Mouse (Mus musculus) lung, postnatal 14 days (tissue): ENCODE data around the gene 1500009C09Rik.

Experiments used
- DNase-seq: peaks from one replicate; pipeline ENCODE4 v3.0.0; 2021

1500009C09Rik gene

DNA sequence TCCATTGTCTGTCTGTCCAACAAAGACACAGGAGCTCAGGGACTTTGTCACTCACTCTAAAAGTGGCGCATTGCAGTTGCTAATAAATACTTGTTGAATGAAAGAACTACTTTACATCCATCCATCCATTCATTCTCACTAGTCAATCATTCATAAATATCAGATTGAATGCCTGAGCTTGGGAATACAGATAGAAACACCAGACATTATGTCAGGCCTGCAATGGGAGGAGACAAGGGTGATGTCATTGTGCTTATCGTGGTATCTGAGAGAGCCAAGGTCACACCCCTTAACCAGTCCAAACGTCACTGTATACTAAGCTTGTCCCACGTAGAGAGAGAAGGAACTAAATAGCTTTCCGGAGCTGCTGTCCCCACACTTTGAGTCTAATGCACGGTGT, at the start of gene 1500009C09Rik:
TSS of gene 1500009C09Rik (plus strand) at position 301 of the 400 bp plus-strand sequence.
- DNase-seq, result no peak

DNA sequence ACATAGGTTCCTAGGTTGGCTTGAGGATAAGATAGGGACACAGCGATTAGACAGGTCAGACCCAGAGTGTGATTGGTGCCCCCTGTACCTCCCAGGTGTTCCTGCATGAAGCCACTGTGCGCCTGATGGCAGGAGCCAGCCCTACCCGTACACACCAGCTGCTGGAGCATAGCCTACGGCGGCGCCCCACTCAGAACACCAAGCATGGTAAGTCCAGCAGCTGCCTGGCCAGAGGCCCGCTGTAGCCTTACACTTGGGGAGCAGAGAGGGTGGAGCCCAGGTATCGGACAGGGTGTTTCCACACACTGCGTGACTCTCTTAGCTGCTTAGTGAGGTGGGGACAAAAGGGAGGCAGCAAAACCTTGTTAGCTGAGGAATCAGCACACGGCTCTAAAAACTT, 49.1 kb upstream of the 1500009C09Rik start:
- DNase-seq, result no peak

DNA sequence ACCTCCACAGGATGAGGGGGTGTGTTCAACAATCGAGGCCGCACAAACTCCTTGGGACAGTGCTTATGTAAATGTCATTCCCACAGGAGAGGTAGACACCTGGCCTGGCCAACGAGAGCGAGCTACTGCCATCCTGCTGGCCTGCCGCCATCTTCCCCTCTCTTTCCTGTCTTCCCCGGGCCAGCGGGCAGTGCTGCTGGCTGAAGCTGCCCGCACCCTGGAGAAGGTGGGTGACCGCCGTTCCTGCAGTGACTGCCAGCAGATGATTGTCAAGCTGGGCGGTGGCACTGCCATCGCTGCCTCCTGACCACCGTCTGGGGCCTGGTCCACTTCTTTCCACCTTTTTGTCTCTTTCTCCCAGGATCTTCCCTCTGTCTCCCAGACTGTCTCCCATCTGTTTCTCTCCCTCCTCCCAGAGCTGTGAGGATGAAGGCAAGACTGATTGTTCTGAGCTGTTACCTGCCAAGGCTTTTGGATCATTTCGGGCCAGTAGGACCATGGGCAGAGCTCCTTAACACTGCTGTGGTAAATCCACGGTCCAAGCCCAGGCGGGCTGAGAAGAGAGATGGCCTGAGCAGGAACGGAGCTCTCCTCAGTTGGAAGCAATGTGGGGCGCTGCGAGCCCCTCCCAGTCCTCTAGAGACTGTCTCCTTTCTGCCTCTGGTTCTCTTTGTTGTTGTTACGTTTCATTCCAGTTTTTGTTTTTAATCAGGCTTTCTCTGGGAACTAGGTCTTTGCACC, 48.4 kb upstream of the 1500009C09Rik start:
- no peak for DNase-seq

DNA sequence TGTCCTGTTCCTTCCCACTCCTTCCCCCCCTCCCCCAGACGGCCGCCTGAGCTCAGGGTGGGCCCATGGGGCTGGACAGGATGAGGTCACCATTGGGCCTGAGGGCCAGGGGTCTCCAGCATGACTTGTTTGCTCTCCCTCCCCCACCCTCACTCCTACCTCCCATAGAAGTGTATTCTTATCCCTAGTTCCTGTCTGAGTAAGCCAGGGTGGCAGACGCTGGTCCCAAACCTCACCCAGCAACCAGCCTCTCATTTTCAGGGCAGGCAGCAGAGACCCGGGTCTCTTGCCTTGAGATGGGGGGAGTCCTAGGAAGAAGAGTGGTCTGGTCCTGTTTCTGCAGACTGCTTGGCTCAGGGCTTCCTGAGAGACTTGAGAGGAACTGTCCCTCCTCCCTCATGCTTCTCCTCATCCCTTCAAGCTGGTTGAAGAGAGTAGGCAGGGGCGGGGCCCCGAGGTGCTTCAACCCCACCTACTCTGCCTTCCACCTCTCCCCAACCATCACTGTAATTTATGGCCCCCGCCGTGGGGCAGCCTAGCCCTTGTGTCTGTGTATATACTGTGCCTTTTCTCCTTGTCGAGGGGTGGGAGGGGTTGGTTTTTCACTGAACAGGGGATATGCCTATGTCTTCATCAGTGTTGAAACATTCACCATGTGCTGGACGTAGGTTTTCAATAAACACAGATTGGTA, 47.4 kb upstream of the 1500009C09Rik start:
- DNase-seq, result no peak

DNA sequence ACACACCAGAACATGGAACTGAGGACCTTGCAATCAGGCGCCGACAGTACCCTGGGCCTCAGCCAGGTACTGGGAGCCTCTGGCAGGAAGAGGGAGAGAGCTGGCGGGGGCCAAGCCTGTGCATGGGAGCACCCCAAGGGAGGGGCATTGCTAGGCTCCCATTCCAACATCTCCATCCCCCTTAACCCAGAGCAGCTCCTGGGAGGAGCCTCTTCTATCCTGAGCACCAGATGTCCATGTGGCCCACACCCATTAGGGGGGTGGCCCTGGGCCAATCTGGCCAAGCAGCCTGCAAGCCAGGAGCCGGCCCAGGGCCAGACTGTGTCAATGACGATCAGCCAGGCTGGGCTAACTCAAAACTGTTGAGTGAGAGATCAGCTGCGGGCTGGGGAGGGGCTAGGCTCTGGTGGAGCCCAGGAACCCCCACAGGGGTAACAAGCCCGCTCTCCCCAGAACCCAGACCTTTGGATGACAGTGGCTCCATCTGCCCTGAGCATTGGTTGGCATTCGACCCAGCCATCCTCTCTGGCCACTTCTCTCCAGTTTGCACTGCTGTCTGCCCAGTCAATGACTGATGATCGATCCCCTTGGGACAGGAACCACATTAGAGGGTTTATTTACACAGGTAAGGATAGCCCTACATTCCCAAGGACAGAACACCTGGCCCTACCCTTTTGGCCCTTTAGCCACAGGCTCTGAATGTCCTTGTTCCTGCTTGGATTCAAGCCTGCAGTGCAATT, 45.7 kb upstream of the 1500009C09Rik start:
- DNase-seq, result peak; percentile 60

DNA sequence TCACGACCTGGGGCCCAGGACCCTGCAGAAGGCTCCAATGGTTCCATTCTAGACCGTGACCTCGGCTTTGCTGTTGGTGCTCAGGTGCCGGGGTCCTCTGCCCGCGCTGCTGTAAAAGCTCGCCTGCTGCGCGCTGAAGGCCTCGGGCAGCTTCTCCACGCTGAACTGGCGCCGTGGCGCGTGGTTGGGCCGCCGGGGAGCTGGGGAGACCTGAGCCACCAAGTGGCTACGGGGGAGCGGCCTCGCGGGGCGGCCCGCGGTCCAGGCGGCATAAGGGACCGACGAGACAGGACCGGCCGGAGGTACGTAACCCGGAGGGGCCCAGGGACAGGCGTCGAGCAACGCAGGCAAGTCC, 45.1 kb upstream of the 1500009C09Rik start:
- DNase-seq, result no peak

DNA sequence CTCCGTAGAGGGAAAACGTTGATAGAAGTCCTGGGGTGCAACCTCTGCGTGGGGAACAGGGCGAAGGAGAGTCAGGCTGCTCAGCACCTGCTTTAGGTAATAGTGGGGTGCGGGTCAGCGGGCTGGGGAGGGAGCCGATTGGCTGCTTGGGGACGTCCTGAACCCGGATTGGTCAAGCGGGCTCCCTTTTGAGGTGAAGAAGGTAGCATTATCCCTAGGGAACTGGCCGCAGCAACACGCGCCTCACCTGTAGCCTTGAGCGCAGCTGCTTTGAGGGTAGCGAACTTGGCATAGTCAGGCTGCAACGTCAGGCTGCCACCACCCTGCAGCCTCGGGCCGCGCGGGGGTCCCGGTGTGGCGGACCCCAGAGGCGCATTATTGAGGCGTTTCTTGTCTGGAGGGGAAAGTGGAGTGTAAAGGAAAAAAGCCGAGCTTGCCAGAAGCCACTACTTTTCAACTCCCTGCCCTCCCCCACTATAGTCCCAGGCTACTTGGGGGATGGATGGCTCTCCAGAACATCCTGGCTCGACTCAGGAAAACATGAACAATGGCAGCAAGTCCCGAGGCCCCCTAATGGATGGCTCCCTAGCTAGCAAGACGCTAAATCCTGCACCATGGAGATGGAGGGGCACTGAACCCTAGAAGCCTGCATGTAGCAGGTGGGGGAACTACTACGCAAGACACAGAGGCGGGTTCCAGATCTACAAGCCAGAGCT, 44.5 kb upstream of the 1500009C09Rik start:
- DNase-seq, result no peak

DNA sequence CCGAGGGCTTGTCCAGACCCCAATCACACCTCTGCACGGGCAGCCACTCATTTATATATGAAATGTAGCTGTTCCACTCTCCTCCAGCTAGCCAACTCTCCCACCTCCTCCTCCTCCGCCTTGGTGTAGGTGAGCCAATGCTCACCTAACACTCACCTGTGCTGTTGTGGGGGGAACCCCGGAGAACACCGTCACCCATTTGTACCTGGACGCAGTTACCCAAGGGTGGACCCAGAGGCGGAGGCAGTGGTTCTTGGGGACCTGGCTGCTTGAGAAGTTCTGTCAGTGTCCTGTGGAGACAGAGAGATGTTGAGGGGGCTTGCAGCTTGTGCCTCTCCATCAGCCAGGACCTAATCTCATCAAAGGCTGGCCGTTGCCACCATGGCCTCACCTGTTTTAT, 43.9 kb upstream of the 1500009C09Rik start:
- no peak for DNase-seq

DNA sequence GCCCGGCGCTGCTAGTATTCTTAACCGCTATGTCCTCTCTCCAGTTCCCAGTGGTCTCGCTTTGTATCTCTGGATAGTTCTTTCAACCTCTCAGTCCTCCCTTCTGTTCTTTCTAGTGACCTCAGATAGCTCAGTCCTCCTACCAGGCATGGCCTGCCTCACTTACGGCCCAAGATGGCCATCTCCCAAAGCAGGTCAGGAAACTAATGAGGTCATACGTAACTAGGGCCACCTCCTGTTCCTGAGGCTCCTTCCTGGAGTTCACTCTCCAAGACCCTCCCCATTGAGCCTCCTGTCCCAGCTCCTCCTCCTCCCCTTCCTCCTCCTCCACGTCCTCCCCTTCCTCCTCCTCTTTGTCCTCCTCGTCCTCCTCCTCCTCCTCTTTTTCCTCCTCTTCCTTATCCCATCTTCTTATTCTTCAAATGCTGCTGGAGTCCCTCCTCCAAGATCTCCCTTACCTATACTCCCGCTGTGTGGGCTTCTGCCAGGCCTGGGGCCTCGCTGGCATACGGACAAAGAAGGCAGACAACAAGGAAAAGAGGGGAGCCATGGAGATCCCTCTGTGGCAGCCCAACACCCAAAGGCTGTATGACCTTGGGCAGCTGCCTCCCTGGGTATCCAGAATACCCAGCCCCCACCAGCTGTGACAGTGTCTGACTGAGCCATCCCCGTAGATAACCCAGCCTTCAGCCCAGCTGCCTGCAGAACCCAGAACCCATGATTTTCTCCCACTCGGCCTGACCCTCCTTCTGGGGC, 42.7 kb upstream of the 1500009C09Rik start:
- no peak for DNase-seq

DNA sequence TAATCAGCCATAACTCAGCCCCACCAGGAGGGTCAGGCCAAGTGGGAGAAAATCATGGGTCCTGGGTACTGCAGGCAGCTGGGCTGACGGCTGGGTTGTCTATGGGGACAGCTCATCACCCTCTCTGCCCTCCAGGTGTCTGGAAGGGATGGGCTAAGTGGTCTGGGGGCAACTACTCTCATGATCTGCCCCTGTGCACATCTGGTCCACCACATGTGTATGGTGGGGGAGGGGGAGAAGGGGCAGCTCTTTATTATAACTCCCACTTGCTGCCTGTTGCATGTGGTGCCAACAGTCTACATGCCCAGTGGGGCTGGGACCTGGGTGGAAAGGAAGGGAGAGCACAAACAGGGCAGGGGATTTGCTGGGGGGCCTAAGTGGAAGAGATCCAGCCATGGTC, 41.4 kb upstream of the 1500009C09Rik start:
- DNase-seq, result no peak

DNA sequence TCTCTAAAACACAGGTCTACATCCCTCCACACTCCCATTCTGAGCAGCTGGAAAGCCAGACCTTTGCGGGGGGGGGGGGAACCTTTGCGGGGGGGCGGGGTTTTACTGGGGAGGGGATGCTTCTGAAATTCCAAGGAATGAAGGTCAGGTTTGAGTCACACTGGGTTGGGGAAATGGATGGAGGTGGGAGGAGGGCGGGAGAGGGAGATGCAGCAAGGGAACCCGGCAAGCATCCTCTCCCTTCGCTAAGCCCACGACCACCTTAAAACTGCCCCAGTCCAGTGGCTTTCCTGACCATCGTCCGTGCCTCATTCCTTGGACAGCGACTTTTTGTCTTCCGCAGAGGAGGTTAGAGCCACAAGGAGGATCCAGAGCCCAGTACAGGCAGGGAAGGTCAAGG, 40.9 kb upstream of the 1500009C09Rik start:
- DNase-seq, result no peak

DNA sequence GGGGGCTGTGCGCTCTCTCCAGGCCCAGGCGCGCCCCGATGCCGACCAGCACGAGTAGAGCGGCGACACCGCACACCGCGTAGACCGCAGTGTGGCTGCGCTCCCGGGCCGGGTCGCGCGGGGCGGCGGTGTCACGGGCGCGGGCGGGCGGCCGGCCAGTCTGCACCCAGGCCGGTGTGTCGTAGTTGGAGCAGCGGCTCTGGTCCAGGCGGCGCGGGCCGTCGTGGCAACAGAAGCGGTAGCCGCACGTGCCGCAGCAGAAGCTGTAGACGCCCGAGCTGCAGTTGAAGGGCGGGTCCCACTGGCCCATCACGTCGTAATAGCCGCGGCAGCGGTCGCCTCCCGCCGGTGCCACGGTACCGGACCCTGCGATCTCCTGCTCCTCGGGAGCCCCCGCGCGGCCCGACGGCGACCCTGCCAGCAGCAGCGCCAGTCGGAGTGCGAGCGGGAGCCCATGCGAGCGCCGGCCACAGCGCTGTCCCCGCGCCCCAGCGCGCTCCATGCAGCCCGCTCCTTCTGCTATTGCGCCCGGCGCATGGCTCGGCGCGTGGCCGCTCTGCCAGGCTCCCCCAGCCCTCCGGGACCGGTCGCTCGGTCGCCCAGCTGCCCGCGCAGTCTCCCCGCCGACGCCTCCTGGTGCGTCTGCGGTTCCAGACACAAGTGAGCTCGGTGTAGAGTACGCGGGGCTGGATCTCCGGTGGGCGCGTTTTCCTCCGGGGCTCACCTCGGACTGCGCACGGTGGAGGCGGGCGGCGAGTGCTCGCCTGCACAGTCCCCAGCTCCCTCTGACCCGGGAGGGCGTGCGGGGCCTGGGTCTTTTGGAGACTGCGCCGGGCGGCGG, 40.1 kb upstream of the 1500009C09Rik start:
- DNase-seq, result no peak

DNA sequence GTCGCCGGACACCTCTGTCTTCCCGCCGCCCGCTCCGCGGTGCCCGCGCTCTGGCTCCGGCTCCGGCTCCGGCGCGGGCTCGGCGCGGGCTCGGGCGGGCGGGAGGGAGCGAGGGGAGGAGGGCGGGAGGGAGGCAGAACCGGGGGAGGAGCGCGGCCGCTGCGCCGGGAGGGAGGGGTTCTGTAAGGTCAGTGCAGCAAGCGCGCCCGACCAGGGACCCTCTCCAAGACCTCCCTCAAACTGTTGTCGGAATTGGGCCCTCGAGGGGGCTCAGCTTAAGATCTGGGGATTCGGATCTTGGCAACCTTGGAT, 39.5 kb upstream of the 1500009C09Rik start, which contains the start of gene Shisa8:
TSS of gene Shisa8 (minus strand) at position 64 of the 312 bp plus-strand sequence.
- no peak for DNase-seq

DNA sequence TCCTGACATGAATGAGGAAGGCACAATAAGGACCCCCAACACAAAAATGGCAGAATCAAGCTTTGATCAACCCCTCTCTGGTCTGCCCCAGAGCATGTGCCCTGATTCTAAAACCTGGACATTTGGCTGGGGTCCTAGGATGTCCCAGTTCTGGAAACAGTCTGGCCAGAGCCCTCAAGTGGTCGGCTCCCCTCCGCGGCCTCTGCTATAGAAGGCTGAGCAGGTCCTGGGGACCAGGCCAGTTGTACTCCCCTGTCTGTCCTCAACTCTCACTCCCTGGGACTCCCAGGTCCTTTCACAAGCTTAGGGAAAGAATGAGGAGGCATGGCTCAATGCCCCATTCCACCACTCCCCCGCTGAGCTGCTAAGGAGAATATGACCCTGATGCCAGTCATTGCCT, 39.0 kb upstream of the 1500009C09Rik start:
- no peak for DNase-seq

DNA sequence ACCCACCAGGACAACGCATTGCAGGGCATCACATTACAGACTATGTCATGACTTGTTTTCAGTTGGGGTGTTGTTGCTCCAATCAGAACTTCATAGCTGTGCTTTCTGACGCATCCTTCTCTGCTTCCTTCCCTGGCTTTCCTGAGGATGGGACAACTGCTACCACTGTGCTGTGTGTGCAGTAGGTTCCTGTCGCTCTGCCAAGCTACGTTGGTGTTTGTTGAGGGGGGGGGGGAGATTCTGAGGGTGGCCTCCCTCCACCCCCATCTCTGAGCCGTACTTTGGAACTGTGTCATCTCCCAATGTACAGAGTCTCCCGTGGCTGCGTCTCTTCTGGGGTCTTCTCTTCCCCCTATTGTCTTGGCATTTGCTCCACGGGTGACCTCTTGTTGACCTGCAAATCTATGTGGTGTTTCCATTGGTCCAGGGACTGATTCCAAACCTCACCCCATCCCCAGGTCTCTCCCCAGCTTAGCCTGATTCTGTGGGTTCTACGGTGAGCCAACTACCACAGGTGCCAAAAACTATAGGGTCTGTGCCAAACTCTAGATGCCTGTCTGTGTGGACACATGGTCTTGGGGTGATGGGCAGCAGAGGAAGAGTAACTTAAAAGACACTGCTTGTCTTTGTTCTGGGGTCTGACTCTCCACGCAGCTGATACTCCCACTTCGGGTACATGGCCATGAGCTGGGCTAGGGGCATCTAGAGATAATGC, 36.7 kb upstream of the 1500009C09Rik start:
- no peak for DNase-seq

DNA sequence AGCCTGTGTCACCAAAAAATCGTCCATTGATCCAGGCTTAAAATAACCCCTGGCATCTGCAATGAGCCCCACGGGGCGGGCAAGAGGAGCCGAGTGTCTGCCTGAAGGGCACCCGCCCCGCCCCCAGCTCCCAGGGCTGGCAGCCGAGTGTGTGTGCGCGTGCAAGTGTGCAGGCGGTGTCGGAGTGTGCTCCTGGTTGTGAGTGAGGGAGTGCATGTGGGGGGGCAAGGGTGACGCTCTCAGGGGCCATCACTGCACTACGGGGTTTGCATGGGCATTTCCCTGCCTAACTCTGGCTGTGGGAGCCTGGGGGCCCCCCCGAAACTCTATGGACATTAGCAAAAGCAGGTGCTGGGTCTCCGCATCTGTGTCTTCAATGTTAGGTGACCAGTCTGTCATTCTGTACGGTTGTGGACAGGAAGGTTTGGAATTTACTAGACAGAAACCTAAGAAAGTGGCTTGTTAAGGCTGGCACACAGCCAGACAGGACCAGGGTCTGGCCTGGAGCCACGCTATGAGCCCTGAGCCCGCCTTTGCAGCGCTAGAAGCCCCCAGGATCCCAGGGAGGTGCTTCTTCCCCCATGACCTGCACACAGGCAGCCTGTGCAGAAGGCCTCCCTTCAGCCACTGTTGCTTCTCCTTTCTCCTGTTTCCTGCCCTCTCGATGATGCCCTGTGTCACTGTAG, 35.9 kb upstream of the 1500009C09Rik start:
- no peak for DNase-seq

DNA sequence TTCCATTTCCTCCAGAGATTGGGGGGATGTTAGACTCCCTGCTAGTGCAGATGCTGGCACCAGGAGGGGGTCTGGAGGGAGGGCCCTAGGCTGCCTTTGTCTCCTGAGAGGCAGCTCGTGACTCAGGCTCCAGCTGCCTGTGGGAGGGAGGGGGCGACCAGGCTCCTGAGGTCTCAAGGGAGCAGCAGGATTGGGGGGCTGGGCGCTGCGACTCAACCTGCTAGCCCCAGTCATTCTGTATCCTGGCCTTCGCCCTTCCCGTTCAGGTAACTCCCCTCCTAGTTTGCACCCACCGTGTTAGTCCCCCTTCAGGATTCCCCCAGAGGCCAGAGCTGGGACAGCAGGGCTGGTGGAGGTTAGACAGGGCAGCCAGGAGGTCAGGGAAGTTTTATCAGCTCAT, 35.2 kb upstream of the 1500009C09Rik start:
- no peak for DNase-seq

DNA sequence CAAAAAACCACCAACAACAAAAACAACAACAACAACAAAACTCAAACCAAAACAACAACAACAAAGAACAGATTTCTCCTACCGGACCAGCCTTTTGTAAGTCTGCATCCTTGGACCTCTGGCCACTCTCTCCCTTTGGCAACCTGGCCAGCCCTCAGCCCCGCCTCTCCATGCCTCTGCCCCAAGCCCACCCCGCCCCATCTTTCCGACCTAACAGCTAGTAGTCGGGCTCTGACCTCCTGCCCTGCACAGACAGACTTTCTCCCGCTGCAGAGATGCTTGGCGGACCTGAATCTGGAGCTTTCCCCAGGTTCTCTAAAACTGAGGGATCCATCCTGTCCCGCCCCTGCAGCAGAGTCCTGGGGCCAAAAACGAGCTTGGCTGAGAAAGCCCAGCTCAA, 34.2 kb upstream of the 1500009C09Rik start:
- no peak for DNase-seq

DNA sequence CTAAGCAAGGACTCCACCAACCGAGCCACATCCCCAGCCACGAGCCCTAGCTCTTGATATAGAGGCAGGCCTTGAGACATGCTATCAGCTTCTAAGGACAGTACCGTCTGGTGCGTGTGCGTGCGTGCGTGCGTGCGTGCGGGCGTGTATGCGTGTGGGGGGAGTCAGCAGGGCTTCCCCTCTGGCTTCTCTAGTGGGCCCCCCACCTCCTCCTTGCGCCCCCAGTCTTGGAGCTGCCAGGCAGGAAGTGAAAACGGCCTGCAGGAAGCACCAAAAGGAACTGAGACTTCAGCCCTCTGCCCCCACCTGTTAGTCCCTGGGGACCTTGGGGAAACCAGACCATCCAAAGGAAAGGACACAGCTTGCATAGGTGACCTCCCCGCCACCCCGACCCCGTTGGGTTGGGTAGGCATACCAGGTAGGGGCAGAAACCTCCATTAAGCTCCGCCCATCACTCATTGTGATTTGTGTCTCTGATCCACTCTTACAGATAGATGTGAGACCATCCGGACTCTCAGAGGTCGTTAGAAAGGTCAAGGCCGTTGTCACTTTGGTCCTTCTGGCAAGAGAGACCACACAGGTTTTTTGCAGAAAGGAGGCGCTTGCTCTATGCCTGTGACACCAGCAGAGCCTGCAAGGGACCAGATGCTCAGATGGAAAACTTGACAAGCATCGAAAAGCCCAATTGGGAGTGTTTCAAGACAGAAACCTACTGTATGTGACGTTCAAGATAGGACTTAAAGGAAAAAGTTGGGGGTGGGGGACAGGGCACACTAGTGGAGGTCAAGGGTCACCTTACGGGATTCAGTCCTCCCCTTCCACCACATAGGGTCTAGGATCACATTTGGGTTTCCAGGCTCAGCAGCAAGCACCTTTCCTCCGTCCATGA, 33.2 kb upstream of the 1500009C09Rik start:
- no peak for DNase-seq
